Mouse (Mus musculus) midbrain, postnatal 0 days (tissue): ENCODE data around the gene Nxn. TPM values are rescaled to one million over a fixed set of nuclear protein-coding genes. Genes with fewer than 3 reads are reported as not detected.
A peak's percentile ranks its signal among the peaks of the same experiment; 100 is the strongest.

Source experiments
- ATAC-seq: fragments of 200-750 bp; cut with Nextera tagmentation; 2 replicates; pipeline ENCODE4 v1.8.0; 2017; ENCODE audit warnings: moderate number of reproducible peaks, mild to moderate bottlenecking, moderate TSS enrichment, moderate library complexity; ENCODE audit not compliant: low FRiP score
- DNase-seq: peaks from one replicate; pipeline ENCODE4 v3.0.0-alpha.2; 2015; ENCODE audit warnings: low spot score
- H3K27ac ChIP-seq: fragments of 300-500 bp; sonication (generic); 2 replicates; pipeline ENCODE4 v1.5.1; 2014; ENCODE audit warnings: low read depth, mild to moderate bottlenecking, low read length, mixed read lengths
- H3K27me3 ChIP-seq: fragments of 300-500 bp; sonication (generic); 2 replicates; pipeline ENCODE4 v1.6.1; 2014; ENCODE audit warnings: low read length, control low read depth, mixed read lengths; ENCODE audit not compliant: insufficient read depth
- H3K36me3 ChIP-seq: fragments of 300-500 bp; sonication (generic); 2 replicates; pipeline ENCODE4 v1.6.1; 2014; ENCODE audit warnings: low read length, control low read depth, mixed read lengths; ENCODE audit not compliant: insufficient read depth
- H3K4me1 ChIP-seq: fragments of 300-500 bp; sonication (generic); 2 replicates; pipeline ENCODE4 v1.6.1; 2014; ENCODE audit warnings: mild to moderate bottlenecking, control low read depth, antibody characterized with exemption, low read length, mixed read lengths; ENCODE audit not compliant: insufficient read depth
- H3K4me2 ChIP-seq: fragments of 300-500 bp; sonication (generic); 2 replicates; pipeline ENCODE4 v1.6.1; 2014; ENCODE audit warnings: low read depth, mild to moderate bottlenecking, low read length, mixed read lengths; ENCODE audit not compliant: poor library complexity, severe bottlenecking
- H3K4me3 ChIP-seq: fragments of 300-500 bp; sonication (generic); 2 replicates; pipeline ENCODE4 v1.5.1; 2014; ENCODE audit warnings: low read depth, mild to moderate bottlenecking, low read length, moderate library complexity
- H3K9ac ChIP-seq: fragments of 300-500 bp; sonication (generic); replicated peaks from 2 replicates; pipeline ENCODE4 v1.6.1; 2014; ENCODE audit warnings: mild to moderate bottlenecking, low read length, moderate library complexity, mixed read lengths; ENCODE audit not compliant: poor library complexity, severe bottlenecking
- H3K9me3 ChIP-seq: fragments of 300-500 bp; sonication (generic); 2 replicates; pipeline ENCODE4 v1.6.1; 2016; ENCODE audit warnings: low read length, control low read depth
- CTCF ChIP-seq: IDR thresholded peaks from 2 replicates; pipeline ENCODE4 v1.5.1; 2016; ENCODE audit warnings: antibody characterized with exemption, mild to moderate bottlenecking
- WGBS: fragments of 180-500 bp; shearing (Covaris S2); extraction: QIAGEN DNeasy Blood & Tissue Kit; methylation state at CpG from one replicate; pipeline ENCODE4 v1.1.7; 2014; 5-methylcytosine and 5-hydroxymethylcytosine counted together
- polyA plus RNA-seq: library from polyadenylated mRNA; unstranded; fragments of >200 nt; fragmentation: Nextera tagmentation; extraction: Ambion mirVana; gene quantifications from 2 replicates; pipeline ENCODE4 v1.2.1, GENCODE M21; 2015
- total RNA-seq: library from RNA; depleted of rRNA; stranded (reverse); fragments of >200 nt; gene quantifications from 2 replicates; pipeline ENCODE4 v1.2.3, GENCODE M21; 2014

The Nxn gene
- total and polyA plus RNA-seq, 2 experiments from 2014 or later = 15.2 to 32.2 TPM

DNA sequence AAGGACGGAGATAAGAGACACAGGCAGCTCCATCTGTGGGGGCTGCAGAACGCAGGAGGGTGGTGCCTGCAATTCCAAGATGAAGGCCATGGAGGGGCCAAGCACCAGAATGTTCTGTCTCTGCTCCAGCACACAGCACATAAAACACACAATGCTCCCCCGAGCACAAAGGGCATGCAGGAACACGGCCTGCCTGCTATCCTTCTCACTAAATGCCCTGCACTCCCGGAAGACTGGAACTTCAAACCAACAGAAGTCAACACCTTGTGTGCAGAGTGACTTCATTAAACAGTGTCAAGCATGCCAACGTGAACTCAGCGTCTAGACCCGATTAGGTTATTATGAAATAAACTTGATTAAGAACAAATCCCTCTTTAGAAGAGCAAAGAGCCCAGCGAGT lies 74.7 kb downstream of the Nxn start:
- no peaks in the 10 kb centered on the region for H3K36me3 ChIP-seq
- 51% methylated on average over 9 of the region's 9 CpGs for WGBS

DNA sequence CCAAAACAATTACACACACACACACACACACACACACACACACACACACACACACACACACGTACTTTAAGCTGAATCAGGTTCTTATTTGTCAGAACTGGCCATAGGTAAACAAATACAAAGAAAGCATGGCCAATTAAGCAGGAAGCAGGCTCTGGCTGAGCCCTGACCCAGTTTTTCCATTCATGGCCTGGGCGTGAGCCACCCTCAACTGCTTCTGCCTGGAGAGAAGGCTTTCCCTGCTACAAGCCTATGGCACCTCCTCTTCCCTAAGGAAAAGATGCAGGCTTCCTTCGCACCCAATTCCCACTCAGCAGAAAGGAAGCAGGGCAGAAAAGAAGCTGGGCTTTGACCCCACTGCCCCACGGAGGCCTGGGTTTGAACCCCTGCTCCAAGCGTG lies 76.0 kb downstream of the Nxn start:
- TF ChIP-seq CTCF = no peak

More for the DNA sequence above, 74.7 kb downstream of the Nxn start:
- Histone ChIP-seq H3K9me3 (no peaks in the 10 kb centered on the region), H3K4me2 (no peak overlapping the region), H3K9ac (no peak overlapping the region), H3K4me1 (no peaks in the 10 kb centered on the region), H3K27ac (no peak overlapping the region), H3K27me3 (no peaks in the 10 kb centered on the region), H3K4me3 (no peak overlapping the region)
- no peak for TF ChIP-seq CTCF
- ATAC-seq (no peak), DNase-seq (no peak)

DNA sequence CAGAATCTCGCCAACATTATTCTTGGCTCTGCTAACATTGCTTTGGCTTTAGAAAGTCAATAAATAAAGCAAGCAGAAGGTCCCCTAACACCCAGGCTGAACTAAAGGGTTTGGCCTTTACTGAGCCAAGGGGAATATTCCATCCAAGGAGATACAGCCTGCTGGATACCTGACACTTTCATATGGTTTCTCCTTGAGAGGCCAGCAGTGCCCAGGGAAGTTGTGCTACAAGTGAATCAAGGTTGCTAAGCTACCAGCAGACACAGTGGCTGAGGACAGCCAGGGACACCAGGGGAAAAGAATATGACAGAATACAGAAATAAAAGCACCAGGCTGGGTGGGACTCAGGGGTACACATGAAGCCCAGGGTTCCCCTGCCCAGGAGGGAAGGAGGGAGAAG lies 76.9 kb downstream of the Nxn start:
- ATAC-seq (no peak), DNase-seq (peak; percentile 22)
- Histone ChIP-seq H3K36me3 (no peaks in the 10 kb centered on the region), H3K4me3 (no peak overlapping the region), H3K4me1 (no peaks in the 10 kb centered on the region), H3K9me3 (no peaks in the 10 kb centered on the region), H3K27me3 (no peaks in the 10 kb centered on the region), H3K4me2 (no peak overlapping the region), H3K9ac (no peak overlapping the region), H3K27ac (peak overlapping the region; percentile 18; the same call in 1 of the 2 replicates)
- 94% methylated on average over 1 of the region's 1 CpGs for WGBS
- no peak for TF ChIP-seq CTCF

More for the DNA sequence above, 76.0 kb downstream of the Nxn start:
- no peaks in the 10 kb centered on the region for H3K4me1 ChIP-seq
- no peak for ATAC-seq
- H3K27ac ChIP-seq = no peak overlapping the region
- no peaks in the 10 kb centered on the region for H3K27me3 ChIP-seq
- WGBS = 88% methylated on average over 5 of the region's 5 CpGs
- H3K9ac ChIP-seq = no peak overlapping the region
- no peaks in the 10 kb centered on the region for H3K36me3 ChIP-seq
- H3K4me3 ChIP-seq = no peak overlapping the region
- no peak for DNase-seq
- no peaks in the 10 kb centered on the region for H3K9me3 ChIP-seq
- H3K4me2 ChIP-seq = no peak overlapping the region

DNA sequence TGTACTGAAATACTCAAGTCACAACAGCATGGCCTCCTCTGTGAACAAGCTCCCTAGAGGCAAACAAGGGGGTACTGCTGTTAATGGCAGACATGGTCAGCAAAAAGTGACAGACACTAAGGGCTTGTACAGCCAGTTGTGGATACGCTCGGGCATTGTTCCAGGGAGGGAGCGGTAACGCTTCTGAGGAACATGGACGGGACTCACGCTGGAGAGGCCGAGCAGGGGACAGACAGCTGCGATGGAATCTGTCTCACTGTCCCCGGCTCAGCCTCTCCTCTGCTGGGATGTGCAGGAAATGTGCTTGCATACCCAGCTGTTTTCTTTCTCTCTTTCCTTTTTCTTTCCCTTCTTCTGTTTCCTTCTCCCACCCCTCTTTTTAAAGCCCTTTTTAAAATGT lies 78.5 kb downstream of the Nxn start:
- TF ChIP-seq CTCF = no peak
- Histone ChIP-seq H3K27ac (no peak overlapping the region), H3K27me3 (no peaks in the 10 kb centered on the region), H3K4me3 (no peak overlapping the region), H3K36me3 (no peaks in the 10 kb centered on the region), H3K4me1 (no peaks in the 10 kb centered on the region), H3K9me3 (no peaks in the 10 kb centered on the region), H3K9ac (no peak overlapping the region), H3K4me2 (no peak overlapping the region)
- ATAC-seq = no peak
- 86% methylated on average over 9 of the region's 9 CpGs for WGBS
- DNase-seq = no peak

DNA sequence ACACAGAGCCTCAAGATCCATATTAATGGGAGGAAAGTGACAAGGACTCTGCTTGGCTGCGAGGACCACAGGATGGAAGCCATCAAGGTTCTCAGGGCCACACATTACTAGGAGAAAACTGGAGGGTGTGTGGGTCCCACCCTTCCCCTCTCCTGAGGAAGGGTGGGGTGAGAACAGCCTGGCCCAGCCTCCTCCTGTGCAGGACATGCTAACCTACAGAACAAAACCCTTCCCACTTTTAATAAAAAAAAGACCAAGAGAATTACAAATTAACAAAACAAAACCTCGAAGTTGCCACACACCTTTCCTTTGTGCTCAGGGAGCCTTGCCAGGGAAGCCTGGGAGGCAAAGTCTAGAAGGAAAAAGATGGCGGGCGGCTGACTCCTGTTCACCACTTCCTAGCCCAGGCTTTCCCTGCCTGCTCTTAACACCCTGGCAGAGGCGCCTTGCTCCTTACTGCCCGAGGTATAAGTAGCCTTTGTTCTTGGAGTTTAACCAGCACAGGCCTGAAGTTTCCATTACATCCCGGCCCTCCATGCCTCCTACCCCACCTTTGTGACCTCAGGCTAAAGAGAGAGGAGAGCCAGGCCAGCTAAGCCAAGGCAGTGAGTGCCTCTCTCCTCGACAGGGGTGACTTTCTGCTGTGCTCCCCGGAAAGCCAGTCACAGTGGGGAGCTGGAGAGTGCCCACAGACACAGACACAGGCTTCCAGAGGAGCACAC lies 79.1 kb downstream of the Nxn start:
- Histone ChIP-seq H3K4me1 (no peaks in the 10 kb centered on the region), H3K27me3 (no peaks in the 10 kb centered on the region), H3K9ac (no peak overlapping the region), H3K27ac (no peak overlapping the region), H3K36me3 (no peaks in the 10 kb centered on the region), H3K4me3 (no peak overlapping the region), H3K4me2 (no peak overlapping the region), H3K9me3 (no peaks in the 10 kb centered on the region)
- no peak for TF ChIP-seq CTCF
- DNase-seq = no peak
- WGBS = 62% methylated on average over 9 of the region's 9 CpGs
- no peak for ATAC-seq

DNA sequence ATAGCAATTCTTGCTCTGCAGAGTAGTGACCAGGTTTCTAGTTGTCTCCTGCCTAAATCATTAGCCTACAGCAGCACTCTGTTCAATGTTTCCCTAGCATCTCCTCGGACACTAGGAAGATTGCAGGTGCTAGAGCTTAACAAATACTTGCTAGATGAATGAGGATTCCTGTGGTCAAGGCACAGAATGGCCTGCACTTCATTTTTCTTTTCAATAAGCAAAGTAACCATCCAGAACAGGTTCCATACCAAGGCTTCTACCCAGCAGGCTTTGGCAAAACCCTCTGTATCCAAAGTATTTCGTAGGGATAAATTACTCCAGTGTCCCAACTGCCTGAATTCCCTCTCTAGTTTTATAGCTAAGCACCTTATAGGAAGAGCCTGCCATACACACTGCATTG lies 81.0 kb downstream of the Nxn start:
- no peaks in the 10 kb centered on the region for H3K27me3 ChIP-seq
- DNase-seq (no peak), ATAC-seq (no peak)
- WGBS = 67% methylated on average over 2 of the region's 2 CpGs
- no peak overlapping the region for H3K4me3 ChIP-seq
- no peaks in the 10 kb centered on the region for H3K4me1 ChIP-seq
- H3K9me3 ChIP-seq = no peaks in the 10 kb centered on the region
- H3K27ac ChIP-seq = no peak overlapping the region
- TF ChIP-seq CTCF = no peak
- H3K4me2 ChIP-seq = no peak overlapping the region
- no peak overlapping the region for H3K9ac ChIP-seq
- no peaks in the 10 kb centered on the region for H3K36me3 ChIP-seq
